Mouse (Mus musculus) neural tube, embryonic 11.5 days (tissue): ENCODE measurements around the gene Btg2. TPM values are rescaled to one million over a fixed set of nuclear protein-coding genes. Genes with fewer than 3 reads are reported as not detected.
A peak's percentile ranks its signal among the peaks of the same experiment; 100 is the strongest.

ENCODE experiments used
- ATAC-seq: fragments of 200-750 bp; cut with Nextera tagmentation; 2 replicates; pipeline ENCODE4 v1.8.0; 2017; ENCODE audit warnings: moderate number of reproducible peaks, mild to moderate bottlenecking, moderate TSS enrichment, moderate library complexity; ENCODE audit not compliant: insufficient read depth, low FRiP score, low TSS enrichment
- DNase-seq: peaks from one replicate; pipeline ENCODE4 v3.0.0-alpha.2; 2015; ENCODE audit warnings: low spot score
- H3K27ac ChIP-seq: fragments of 300-500 bp; sonication (generic); 2 replicates; pipeline ENCODE4 v1.5.1; 2014; ENCODE audit warnings: low read depth, mild to moderate bottlenecking, low read length
- H3K27me3 ChIP-seq: fragments of 300-500 bp; sonication (generic); 2 replicates; pipeline ENCODE4 v1.6.1; 2014; ENCODE audit warnings: mild to moderate bottlenecking, low read length, mixed read lengths; ENCODE audit not compliant: control insufficient read depth, insufficient read depth
- H3K36me3 ChIP-seq: fragments of 300-500 bp; sonication (generic); 2 replicates; pipeline ENCODE4 v1.6.1; 2014; ENCODE audit warnings: mild to moderate bottlenecking, low read length, moderate library complexity, mixed read lengths; ENCODE audit not compliant: control insufficient read depth, insufficient read depth
- H3K4me1 ChIP-seq: fragments of 300-500 bp; sonication (generic); 2 replicates; pipeline ENCODE4 v1.6.1; 2014; ENCODE audit warnings: low read length, mixed read lengths; ENCODE audit not compliant: control insufficient read depth, insufficient read depth
- H3K4me2 ChIP-seq: fragments of 300-500 bp; sonication (generic); 2 replicates; pipeline ENCODE4 v1.6.1; 2014; ENCODE audit warnings: low read depth, mild to moderate bottlenecking, moderate library complexity
- H3K4me3 ChIP-seq: fragments of 300-500 bp; sonication (generic); 2 replicates; pipeline ENCODE4 v1.5.1; 2014; ENCODE audit warnings: low read depth, low read length
- H3K9ac ChIP-seq: fragments of 300-500 bp; sonication (generic); 2 replicates; pipeline ENCODE4 v1.6.1; 2014; ENCODE audit warnings: mild to moderate bottlenecking, low read length
- H3K9me3 ChIP-seq: fragments of 300-500 bp; sonication (generic); 2 replicates; pipeline ENCODE4 v1.6.1; 2016; ENCODE audit warnings: low read length; ENCODE audit not compliant: control insufficient read depth
- WGBS: fragments of 180-500 bp; shearing (Covaris S2); extraction: QIAGEN DNeasy Blood & Tissue Kit; methylation state at CpG from one replicate; pipeline ENCODE4 v1.1.7; 2014; 5-methylcytosine and 5-hydroxymethylcytosine counted together
- polyA plus RNA-seq: library from polyadenylated mRNA; unstranded; fragments of >200 nt; fragmentation: Nextera tagmentation; extraction: Ambion mirVana; gene quantifications from 2 replicates; pipeline ENCODE4 v1.2.1, GENCODE M21; 2014

Gene Btg2
- polyA plus RNA-seq, 1 experiment from 2014 or later, result 110 TPM

DNA sequence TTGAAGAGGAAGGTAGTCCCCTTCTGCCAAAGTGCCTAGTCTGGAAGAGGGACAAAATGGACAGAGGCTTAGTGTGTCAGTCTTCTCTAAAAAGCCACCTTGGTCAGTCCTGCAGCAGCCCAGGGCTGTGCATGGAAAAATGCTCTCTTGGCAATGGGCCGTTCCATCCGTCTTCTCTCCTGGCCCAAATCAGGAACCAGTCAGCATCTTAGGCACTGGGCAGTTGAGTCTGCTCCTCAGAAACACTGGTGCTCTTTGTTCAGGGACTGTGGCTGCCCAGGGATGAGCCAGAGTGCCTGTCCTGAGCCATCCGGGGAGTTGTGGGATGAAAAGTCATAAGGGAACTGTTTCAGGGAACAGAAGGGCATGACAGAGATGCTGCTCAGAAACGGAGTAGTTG is 40.6 kb downstream of the Btg2 start:
- 74% methylated on average over 4 of the region's 4 CpGs for WGBS
- ATAC-seq, result no peak
- no peak overlapping the region for H3K27ac ChIP-seq

DNA sequence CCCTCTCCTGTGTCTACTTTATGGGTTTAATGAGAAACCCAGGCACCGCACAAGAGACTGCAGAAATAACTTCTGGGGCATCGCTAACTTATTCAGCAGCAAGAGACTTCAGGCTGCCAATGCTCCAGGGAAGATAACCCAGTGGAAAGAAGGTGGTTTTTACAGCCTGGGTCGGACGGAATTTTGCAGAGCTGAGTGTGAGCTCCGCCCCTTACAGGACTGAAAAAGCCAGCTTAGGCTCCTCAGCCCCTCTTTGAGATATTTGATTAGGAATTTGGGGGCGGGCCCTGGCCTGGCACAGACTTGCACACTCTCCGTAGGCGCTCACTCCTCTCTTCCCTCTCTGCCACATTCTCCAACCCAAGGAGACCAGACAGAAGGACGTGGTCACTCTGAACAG is 41.7 kb downstream of the Btg2 start, which contains the start of gene Fmod:
TSS of gene Fmod (plus strand) at position 83 of the 400 bp plus-strand sequence.
- Histone ChIP-seq H3K9me3 (no peaks in the 10 kb centered on the region), H3K27me3 (no peaks in the 10 kb centered on the region), H3K4me1 (0 out of 2 replicates have a peak, but pooled peaks cover under 1% of the 10 kb centered on the region), H3K9ac (no peak within 1 kb of the TSS), H3K4me2 (0 out of 2 replicates have a peak within 1 kb of the TSS, but pooled peaks have one; percentile 2), H3K27ac (no peak within 1 kb of the TSS), H3K36me3 (no peaks in the 10 kb centered on the region), H3K4me3 (no peak within 1 kb of the TSS)
- ATAC-seq, result no peak
- WGBS, result 43% methylated on average over 9 of the region's 9 CpGs
- DNase-seq, result no peak

More for the DNA sequence above, 40.6 kb downstream of the Btg2 start:
- Histone ChIP-seq H3K9ac (no peak overlapping the region), H3K4me3 (no peak overlapping the region), H3K4me2 (no peak overlapping the region), H3K9me3 (no peaks in the 10 kb centered on the region), H3K36me3 (no peaks in the 10 kb centered on the region), H3K27me3 (no peaks in the 10 kb centered on the region), H3K4me1 (0 out of 2 replicates have a peak, but pooled peaks cover 3% of the 10 kb centered on the region)
- DNase-seq, result no peak

DNA sequence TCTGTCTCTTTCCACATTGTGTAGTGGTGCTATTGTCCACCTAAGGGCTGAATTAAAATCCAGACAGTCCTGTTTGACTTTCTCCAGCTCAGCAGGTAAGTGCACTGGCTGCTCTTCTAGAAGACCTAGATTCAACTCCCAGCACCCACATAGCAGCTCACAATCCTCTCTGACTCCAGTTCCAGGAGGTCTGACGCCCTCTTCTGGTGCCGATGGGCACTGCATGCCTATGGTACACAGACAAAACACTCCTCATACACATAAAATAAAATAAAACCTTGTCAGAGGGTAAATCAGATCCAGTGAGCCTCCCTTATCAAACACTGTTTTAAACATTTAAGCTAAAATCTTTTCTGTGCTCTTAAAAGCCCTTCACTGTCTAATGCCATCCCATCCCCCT is 42.4 kb downstream of the Btg2 start:
- H3K27me3 ChIP-seq, result no peaks in the 10 kb centered on the region
- H3K36me3 ChIP-seq, result no peaks in the 10 kb centered on the region
- DNase-seq, result no peak
- H3K4me2 ChIP-seq, result no peak overlapping the region
- WGBS, result 55% methylated on average over 2 of the region's 2 CpGs
- H3K9me3 ChIP-seq, result no peaks in the 10 kb centered on the region
- no peak overlapping the region for H3K27ac ChIP-seq
- H3K4me3 ChIP-seq, result no peak overlapping the region
- no peak for ATAC-seq
- H3K9ac ChIP-seq, result no peak overlapping the region
- no peaks in the 10 kb centered on the region for H3K4me1 ChIP-seq

DNA sequence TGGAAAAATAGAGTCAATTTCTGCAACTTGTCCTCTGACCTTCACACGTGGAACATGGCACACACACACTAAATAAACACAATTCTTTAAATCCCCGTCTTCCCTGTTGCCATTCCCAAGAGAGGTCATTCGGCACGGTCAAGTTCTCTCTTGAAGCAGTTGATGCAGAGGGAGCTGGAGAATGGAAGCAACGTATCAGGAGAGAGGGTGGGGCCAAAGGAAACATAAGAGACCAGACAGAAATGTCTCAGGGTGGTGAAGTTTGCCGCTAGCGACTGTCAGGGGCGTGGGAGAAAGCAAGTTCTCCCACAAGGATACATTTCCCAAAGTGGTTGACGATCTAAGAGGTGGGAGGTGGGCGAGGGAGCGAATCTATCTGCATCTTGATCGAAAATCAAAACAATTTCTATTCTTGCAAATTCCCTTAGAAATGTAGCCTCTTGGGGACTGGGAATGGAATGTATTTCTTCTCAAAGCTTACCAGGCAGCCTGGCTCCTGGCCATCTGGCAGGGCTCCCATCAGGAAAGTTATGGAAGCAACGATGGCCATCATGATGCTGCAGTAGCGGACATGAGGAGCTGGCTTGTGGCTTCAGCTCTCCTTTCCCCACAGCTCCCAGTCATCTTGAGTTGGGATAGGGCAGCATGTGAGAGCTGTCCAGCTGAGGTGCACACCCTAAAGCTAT is 50.6 kb downstream of the Btg2 start:
- no peak overlapping the region for H3K9ac ChIP-seq
- WGBS, result 87% methylated on average over 14 of the region's 14 CpGs
- DNase-seq (no peak), ATAC-seq (no peak)
- no peak overlapping the region for H3K4me2 ChIP-seq
- no peaks in the 10 kb centered on the region; the same call in 1 of the 2 replicates for H3K4me1 ChIP-seq
- H3K27me3 ChIP-seq, result no peaks in the 10 kb centered on the region
- no peak overlapping the region for H3K27ac ChIP-seq
- H3K36me3 ChIP-seq, result no peaks in the 10 kb centered on the region
- H3K9me3 ChIP-seq, result no peaks in the 10 kb centered on the region
- H3K4me3 ChIP-seq, result no peak overlapping the region

DNA sequence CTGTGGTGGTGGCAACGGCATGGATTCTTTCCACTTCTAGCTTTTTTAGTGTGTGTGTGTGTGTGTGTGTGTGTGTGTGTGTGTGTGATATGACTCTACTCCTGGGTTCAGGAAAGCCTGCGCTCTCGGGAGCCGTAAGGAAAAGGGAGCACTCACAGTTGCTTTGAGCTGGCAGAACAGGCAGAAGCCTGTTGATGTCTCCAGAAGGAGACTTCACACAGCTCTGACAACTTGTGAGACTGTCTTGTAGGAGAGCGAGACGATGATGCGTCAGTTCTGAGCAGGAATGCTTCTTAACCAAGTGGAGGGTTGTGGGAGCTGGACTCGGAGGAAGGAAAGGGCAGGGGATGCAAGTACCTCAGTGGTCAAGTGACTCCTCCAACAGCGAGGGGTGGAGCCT is 52.2 kb downstream of the Btg2 start:
- ATAC-seq (no peak), DNase-seq (no peak)
- 89% methylated on average over 9 of the region's 9 CpGs for WGBS
- Histone ChIP-seq H3K36me3 (no peaks in the 10 kb centered on the region), H3K4me3 (no peak overlapping the region), H3K9me3 (no peaks in the 10 kb centered on the region), H3K4me1 (no peaks in the 10 kb centered on the region; the same call in 1 of the 2 replicates), H3K27me3 (no peaks in the 10 kb centered on the region), H3K9ac (no peak overlapping the region), H3K4me2 (no peak overlapping the region), H3K27ac (no peak overlapping the region)

DNA sequence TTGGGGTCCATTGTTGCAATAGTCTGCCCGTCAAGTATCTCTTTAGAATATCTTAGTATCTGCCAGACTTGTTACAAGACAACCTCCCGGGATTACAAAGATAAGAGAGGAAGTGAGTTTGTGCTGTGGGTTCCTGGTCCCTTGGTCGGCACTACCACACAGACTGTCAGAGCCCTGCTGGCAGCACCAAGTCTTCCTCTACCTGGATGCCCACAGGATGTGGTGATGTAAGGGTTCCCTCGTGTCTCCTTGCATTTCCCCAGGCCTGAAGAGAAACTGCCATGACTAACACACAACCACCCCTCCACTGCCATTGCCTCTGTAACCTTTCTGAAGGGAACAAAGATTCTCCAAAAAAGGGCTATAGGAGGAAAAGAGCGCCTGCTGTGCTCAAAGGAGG is 52.9 kb downstream of the Btg2 start:
- Histone ChIP-seq H3K9ac (no peak overlapping the region), H3K27me3 (no peaks in the 10 kb centered on the region), H3K4me1 (no peaks in the 10 kb centered on the region; the same call in 1 of the 2 replicates), H3K4me3 (no peak overlapping the region), H3K27ac (no peak overlapping the region), H3K36me3 (no peaks in the 10 kb centered on the region), H3K4me2 (no peak overlapping the region), H3K9me3 (no peaks in the 10 kb centered on the region)
- DNase-seq (no peak), ATAC-seq (no peak)
- 85% methylated on average over 5 of the region's 5 CpGs for WGBS

Other genes with a start within 250 kb of the Btg2 start
- gene Optc, start 171.1 kb downstream of the Btg2 start, polyA plus RNA-seq, result 1.5 and 2.5 TPM in 2 replicates
- 2.5 and 3.1 TPM in 2 replicates for gene Prelp, start 157.7 kb downstream of the Btg2 start, polyA plus RNA-seq
- gene Fmod, start 41.9 kb downstream of the Btg2 start, polyA plus RNA-seq, result 16.0 and 16.7 TPM in 2 replicates
- gene Chit1, start 32.1 kb upstream of the Btg2 start, polyA plus RNA-seq, result 0.15 TPM in 1 of 2 replicates, not detected in the other
- gene Chil1, start 103.1 kb upstream of the Btg2 start, polyA plus RNA-seq, result 0.81 and 3.2 TPM in 2 replicates
- gene Mybph, start 114.3 kb upstream of the Btg2 start, polyA plus RNA-seq, result 17.7 and 18.4 TPM in 2 replicates
- 1.4 and 1.5 TPM in 2 replicates for gene Adora1, start 156.3 kb upstream of the Btg2 start, polyA plus RNA-seq
- gene Myog, start 210.9 kb upstream of the Btg2 start, polyA plus RNA-seq, result 48.2 and 60.2 TPM in 2 replicates